Mouse (Mus musculus) forebrain, postnatal 0 days (tissue): ENCODE data around the gene Tmem72. TPM values are rescaled to one million over a fixed set of nuclear protein-coding genes. Genes with fewer than 3 reads are reported as not detected.

ENCODE experiments used
- ATAC-seq: fragments of 200-750 bp; cut with Nextera tagmentation; 2 replicates; pipeline ENCODE4 v1.8.0; 2017; ENCODE audit warnings: mild to moderate bottlenecking, moderate library complexity
- DNase-seq: peaks from one replicate; pipeline ENCODE4 v3.0.0-alpha.2; 2015
- H3K27ac ChIP-seq: fragments of 300-500 bp; sonication (generic); 2 replicates; pipeline ENCODE4 v1.5.1; 2014; ENCODE audit warnings: low read depth, mild to moderate bottlenecking, antibody characterized with exemption, low read length, moderate library complexity, mixed read lengths
- H3K27me3 ChIP-seq: fragments of 300-500 bp; sonication (generic); 2 replicates; pipeline ENCODE4 v1.6.1; 2014; ENCODE audit warnings: mild to moderate bottlenecking, low read length, mixed read lengths; ENCODE audit not compliant: insufficient read depth
- H3K36me3 ChIP-seq: fragments of 300-500 bp; sonication (generic); 2 replicates; pipeline ENCODE4 v1.6.1; 2014; ENCODE audit warnings: mild to moderate bottlenecking, moderate library complexity; ENCODE audit not compliant: insufficient read depth
- H3K4me1 ChIP-seq: fragments of 300-500 bp; sonication (generic); 2 replicates; pipeline ENCODE4 v1.6.1; 2014; ENCODE audit warnings: antibody characterized with exemption; ENCODE audit not compliant: insufficient read depth
- H3K4me2 ChIP-seq: fragments of 300-500 bp; sonication (generic); 2 replicates; pipeline ENCODE4 v1.6.1; 2014; ENCODE audit warnings: low read depth, mild to moderate bottlenecking, moderate library complexity
- H3K4me3 ChIP-seq: fragments of 300-500 bp; sonication (generic); 2 replicates; pipeline ENCODE4 v1.5.1; 2014; ENCODE audit warnings: low read depth, low read length, mixed read lengths
- H3K9ac ChIP-seq: fragments of 300-500 bp; sonication (generic); 2 replicates; pipeline ENCODE4 v1.6.1; 2014; ENCODE audit warnings: mild to moderate bottlenecking
- H3K9me3 ChIP-seq: fragments of 300-500 bp; sonication (generic); 2 replicates; pipeline ENCODE4 v1.6.1; 2016; ENCODE audit warnings: low read length
- CTCF ChIP-seq: sonication (generic); IDR thresholded peaks from 2 replicates; pipeline ENCODE4 v1.5.1; 2016; ENCODE audit warnings: antibody characterized with exemption, control low read depth, low read depth
- WGBS: fragments of 180-500 bp; shearing (Covaris S2); extraction: QIAGEN DNeasy Blood & Tissue Kit; methylation state at CpG from one replicate; pipeline ENCODE4 v1.1.7; 2014; 5-methylcytosine and 5-hydroxymethylcytosine counted together
- polyA plus RNA-seq: library from polyadenylated mRNA; unstranded; fragments of >200 nt; fragmentation: Nextera tagmentation; extraction: Ambion mirVana; gene quantifications from 2 replicates; pipeline ENCODE4 v1.2.1, GENCODE M21; 2015
- total RNA-seq: library from RNA; depleted of rRNA; stranded (reverse); fragments of >200 nt; gene quantifications from 2 replicates; pipeline ENCODE4 v1.2.3, GENCODE M21; 2014

Gene Tmem72
- total and polyA plus RNA-seq, 2 experiments from 2014 or later, result 0.52 to 1.9 TPM

- no peak for TF ChIP-seq CTCF
- Histone ChIP-seq H3K9ac (no peak overlapping the region), H3K36me3 (no peaks in the 10 kb centered on the region), H3K27me3 (no peaks in the 10 kb centered on the region), H3K27ac (no peak overlapping the region), H3K4me3 (no peak overlapping the region), H3K9me3 (no peaks in the 10 kb centered on the region), H3K4me2 (no peak overlapping the region), H3K4me1 (no peaks in the 10 kb centered on the region)
- ATAC-seq (no peak), DNase-seq (no peak)
- WGBS, result 68% methylated on average over 2 of the region's 2 CpGs
Observed at GRCm38 (mm10) chr6:116639663-116640062, 77.0 kb downstream of the Tmem72 start.

- Histone ChIP-seq H3K9ac (no peak overlapping the region), H3K4me2 (no peak overlapping the region), H3K4me1 (no peaks in the 10 kb centered on the region), H3K4me3 (no peak overlapping the region), H3K9me3 (no peaks in the 10 kb centered on the region), H3K27ac (no peak overlapping the region), H3K36me3 (no peaks in the 10 kb centered on the region), H3K27me3 (no peaks in the 10 kb centered on the region)
- no peak for TF ChIP-seq CTCF
- WGBS, result 85% methylated on average over 2 of the region's 2 CpGs
- ATAC-seq (no peak), DNase-seq (no peak)
Observed at GRCm38 (mm10) chr6:116638871-116639270, 77.8 kb downstream of the Tmem72 start.

- Histone ChIP-seq H3K9me3 (no peaks in the 10 kb centered on the region), H3K9ac (no peak overlapping the region), H3K4me1 (no peaks in the 10 kb centered on the region), H3K4me2 (no peak overlapping the region), H3K36me3 (no peaks in the 10 kb centered on the region), H3K27me3 (no peaks in the 10 kb centered on the region), H3K27ac (no peak overlapping the region), H3K4me3 (no peak overlapping the region)
- ATAC-seq (no peak), DNase-seq (no peak)
- TF ChIP-seq CTCF, result no peak
- 91% methylated on average over 5 of the region's 5 CpGs for WGBS
Observed at GRCm38 (mm10) chr6:116637496-116637895, 79.2 kb downstream of the Tmem72 start.

DNA sequence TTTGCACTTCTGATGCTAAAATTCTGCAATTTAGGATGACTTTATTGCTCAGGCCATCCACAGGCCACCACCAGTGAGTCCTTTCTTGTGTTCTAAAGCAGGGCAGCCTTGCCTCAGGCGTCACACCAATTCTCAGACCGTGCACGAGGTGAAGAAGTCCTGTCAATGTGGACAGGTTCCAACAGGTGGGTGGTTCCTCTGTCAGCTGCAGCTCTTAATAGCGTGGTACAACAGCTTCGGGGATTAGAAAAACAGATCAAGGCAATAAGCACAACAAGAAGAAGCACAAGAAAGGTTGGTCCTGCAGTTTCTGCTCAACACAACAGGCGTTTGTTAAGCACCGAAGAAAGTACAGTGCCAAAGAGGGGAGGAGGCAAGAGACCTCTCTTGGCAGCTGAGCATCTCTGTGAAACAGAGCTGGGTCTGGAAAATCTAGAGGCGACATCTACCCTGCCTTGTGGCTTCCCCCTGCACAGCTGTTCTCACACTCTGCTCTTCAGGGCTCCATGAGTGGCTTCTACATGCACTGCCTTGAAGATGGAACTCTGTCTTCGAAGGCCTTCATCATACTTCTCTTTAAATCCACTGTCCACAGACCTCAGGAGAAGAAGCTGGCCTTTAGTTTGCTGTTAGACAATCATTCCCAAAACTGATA is 80.0 kb downstream of the Tmem72 start:
- DNase-seq, result no peak
- no peaks in the 10 kb centered on the region for H3K27me3 ChIP-seq
- no peaks in the 10 kb centered on the region for H3K4me1 ChIP-seq
- no peak overlapping the region for H3K4me3 ChIP-seq
- 84% methylated on average over 9 of the region's 9 CpGs for WGBS
- no peak overlapping the region for H3K27ac ChIP-seq
- no peak for ATAC-seq
- no peak overlapping the region for H3K4me2 ChIP-seq
- H3K9me3 ChIP-seq, result no peaks in the 10 kb centered on the region
- no peaks in the 10 kb centered on the region for H3K36me3 ChIP-seq
- H3K9ac ChIP-seq, result no peak overlapping the region
- no peak for TF ChIP-seq CTCF

- Histone ChIP-seq H3K27me3 (no peaks in the 10 kb centered on the region), H3K9ac (no peak overlapping the region), H3K36me3 (no peaks in the 10 kb centered on the region), H3K4me1 (no peaks in the 10 kb centered on the region), H3K4me2 (no peak overlapping the region), H3K4me3 (no peak overlapping the region), H3K9me3 (no peaks in the 10 kb centered on the region), H3K27ac (no peak overlapping the region)
- no peak for TF ChIP-seq CTCF
- DNase-seq (no peak), ATAC-seq (no peak)
- 69% methylated on average over 10 of the region's 10 CpGs for WGBS
Observed at GRCm38 (mm10) chr6:116635251-116636180, 81.2 kb downstream of the Tmem72 start.

DNA sequence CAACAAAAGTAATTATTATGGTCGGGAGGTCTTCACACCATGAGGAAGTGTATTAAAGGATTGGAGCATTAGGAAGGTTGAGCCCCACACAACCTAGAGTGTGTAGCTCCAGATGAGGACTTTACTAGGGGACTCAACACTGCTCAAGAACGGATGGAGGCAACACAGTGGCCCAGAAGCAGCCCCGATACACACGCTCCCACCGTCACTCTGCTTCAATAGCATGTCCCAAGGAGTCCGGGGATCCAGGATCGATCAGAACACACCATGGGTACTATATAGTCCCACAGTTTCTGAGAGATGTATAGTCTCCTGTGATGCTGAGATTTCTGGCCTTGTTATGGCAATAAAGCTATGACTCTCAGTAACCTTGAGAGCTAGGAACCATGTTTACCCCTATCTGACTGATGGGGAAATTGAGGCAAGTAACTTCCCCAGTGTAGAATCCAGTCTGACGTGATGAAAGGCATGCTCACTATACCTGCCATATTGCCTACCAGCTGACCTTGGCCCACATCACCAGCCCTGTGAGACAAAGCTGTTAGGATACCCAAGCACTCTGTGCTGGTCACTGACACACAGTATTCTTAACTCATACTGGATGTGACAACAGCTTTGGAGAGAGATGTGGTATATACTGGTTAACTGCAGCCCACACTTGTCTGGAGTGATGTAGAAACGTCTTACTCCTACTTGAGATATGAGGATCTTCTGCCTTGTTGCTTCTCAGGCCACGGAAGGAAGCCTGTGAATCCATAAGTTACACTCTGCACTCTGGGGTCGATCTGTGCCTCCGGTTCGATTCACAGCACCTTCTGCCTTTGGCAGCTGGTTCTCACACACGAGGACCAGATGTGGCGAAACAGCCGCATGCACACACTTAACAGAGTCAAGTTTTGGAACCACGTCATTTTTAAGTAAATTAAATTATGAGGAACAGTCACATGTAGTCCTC is 82.7 kb downstream of the Tmem72 start:
- WGBS, result 94% methylated on average over 17 of the region's 17 CpGs

More for the DNA sequence above, 82.7 kb downstream of the Tmem72 start:
- no peak for TF ChIP-seq CTCF
- Histone ChIP-seq H3K27me3 (no peaks in the 10 kb centered on the region), H3K4me1 (no peaks in the 10 kb centered on the region), H3K36me3 (no peaks in the 10 kb centered on the region), H3K4me3 (no peak overlapping the region), H3K9ac (no peak overlapping the region), H3K4me2 (no peak overlapping the region), H3K9me3 (no peaks in the 10 kb centered on the region), H3K27ac (no peak overlapping the region)
- no peak for DNase-seq
- ATAC-seq, result no peak
